Mouse (Mus musculus) embryonic facial prominence, embryonic 15.5 days (tissue): ENCODE results near the gene Olfr514. TPM values are rescaled to one million over a fixed set of nuclear protein-coding genes. Genes with fewer than 3 reads are reported as not detected.
"Not testable (repeated sequence)": the region's sequence is repeated elsewhere in the genome, so short reads cannot be mapped to it uniquely, and the experiment has no call there.

Source experiments
- ATAC-seq: fragments of 200-750 bp; cut with Nextera tagmentation; 2 replicates; pipeline ENCODE4 v1.8.0; 2017; ENCODE audit warnings: low read depth, moderate TSS enrichment; ENCODE audit not compliant: insufficient number of reproducible peaks, low FRiP score, low TSS enrichment
- H3K27ac ChIP-seq: fragments of 300-500 bp; sonication (generic); replicated peaks from 2 replicates; pipeline ENCODE4 v1.5.1; 2015; ENCODE audit warnings: mild to moderate bottlenecking, inconsistent platforms
- H3K27me3 ChIP-seq: fragments of 300-500 bp; sonication (generic); 2 replicates; pipeline ENCODE4 v1.6.1; 2015; ENCODE audit warnings: inconsistent platforms
- H3K36me3 ChIP-seq: fragments of 300-500 bp; sonication (generic); 2 replicates; pipeline ENCODE4 v1.6.1; 2015; ENCODE audit warnings: mild to moderate bottlenecking, inconsistent platforms
- H3K4me1 ChIP-seq: fragments of 300-500 bp; sonication (generic); 2 replicates; pipeline ENCODE4 v1.6.1; 2015; ENCODE audit warnings: inconsistent platforms
- H3K4me2 ChIP-seq: fragments of 300-500 bp; sonication (generic); replicated peaks from 2 replicates; pipeline ENCODE4 v1.6.1; 2015; ENCODE audit warnings: mild to moderate bottlenecking, inconsistent platforms
- H3K4me3 ChIP-seq: fragments of 300-500 bp; sonication (generic); replicated peaks from 2 replicates; pipeline ENCODE4 v1.5.1; 2015; ENCODE audit warnings: mild to moderate bottlenecking, inconsistent platforms
- H3K9ac ChIP-seq: fragments of 300-500 bp; sonication (generic); 2 replicates; pipeline ENCODE4 v1.6.1; 2015; ENCODE audit warnings: inconsistent platforms
- H3K9me3 ChIP-seq: fragments of 300-500 bp; sonication (generic); replicated peaks from 2 replicates; pipeline ENCODE4 v1.6.1; 2016; ENCODE audit warnings: inconsistent platforms
- WGBS: fragments of 180-500 bp; shearing (Covaris S2); methylation state at CpG from one replicate; pipeline ENCODE4 v1.1.7; 2015; 5-methylcytosine and 5-hydroxymethylcytosine counted together
- polyA plus RNA-seq: library from polyadenylated mRNA; unstranded; fragments of >200 nt; fragmentation: Nextera tagmentation; extraction: Ambion mirVana; gene quantifications from 2 replicates; pipeline ENCODE4 v1.2.1, GENCODE M21; 2015

Gene Olfr514
- not detected in 2 replicates for polyA plus RNA-seq

DNA sequence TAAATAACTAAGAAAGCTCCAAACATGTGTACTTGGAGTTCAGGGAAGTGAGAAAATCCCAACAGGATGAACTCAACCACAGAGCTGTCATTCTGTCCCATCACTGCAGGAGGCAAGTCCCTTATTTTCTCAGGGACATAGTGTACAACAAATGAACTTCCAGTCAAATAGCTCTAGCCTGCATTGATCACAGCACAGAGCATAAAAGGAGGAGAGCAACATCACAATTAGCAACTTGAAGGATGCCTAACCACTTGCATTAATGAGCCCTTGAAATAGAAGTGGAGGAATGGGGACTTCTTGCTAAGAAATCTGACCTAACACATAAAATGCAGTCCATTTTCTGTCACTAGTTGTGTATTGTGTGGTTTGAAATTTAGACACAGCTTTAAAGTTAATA, at the start of gene Olfr514:
TSS of gene Olfr514 (minus strand) at position 101 of the 400 bp plus-strand sequence.
- no peaks in the 10 kb centered on the region for H3K9me3 ChIP-seq
- no peaks in the 10 kb centered on the region for H3K4me1 ChIP-seq
- no peak within 1 kb of the TSS for H3K27ac ChIP-seq
- no peak for ATAC-seq
- H3K27me3 ChIP-seq: no peaks in the 10 kb centered on the region
- H3K9ac ChIP-seq: no peak within 1 kb of the TSS
- no peak within 1 kb of the TSS for H3K4me2 ChIP-seq
- no peak within 1 kb of the TSS for H3K4me3 ChIP-seq
- no peaks in the 10 kb centered on the region for H3K36me3 ChIP-seq

DNA sequence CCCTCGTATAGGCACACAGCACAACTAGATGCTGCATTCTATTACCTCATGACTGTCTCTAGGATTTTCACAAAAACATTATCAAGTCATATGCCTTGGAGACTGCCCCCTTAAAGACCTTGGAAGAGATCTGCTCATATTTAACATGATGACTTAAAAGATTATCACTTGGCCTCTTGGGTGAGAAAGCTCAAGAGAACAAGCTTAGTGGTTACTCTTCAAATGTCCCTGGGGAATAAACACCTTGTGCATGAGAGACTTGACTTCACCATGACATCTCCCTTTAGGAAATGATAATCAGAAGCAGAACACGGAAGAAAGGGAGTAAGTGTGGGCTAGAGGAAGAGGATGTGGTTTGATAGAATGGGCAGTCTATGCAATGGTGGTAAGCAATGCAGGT, 46.5 kb upstream of the Olfr514 start, which contains the start of gene Olfr517:
TSS of gene Olfr517 (minus strand) at position 101 of the 400 bp plus-strand sequence.
- no peaks in the 10 kb centered on the region for H3K36me3 ChIP-seq
- no peak within 1 kb of the TSS for H3K27ac ChIP-seq
- 53% methylated on average over 2 of the region's 2 CpGs for WGBS
- H3K9me3 ChIP-seq: no peaks in the 10 kb centered on the region
- H3K27me3 ChIP-seq: no peaks in the 10 kb centered on the region
- no peak within 1 kb of the TSS for H3K4me3 ChIP-seq
- no peaks in the 10 kb centered on the region for H3K4me1 ChIP-seq
- no peak within 1 kb of the TSS for H3K4me2 ChIP-seq
- H3K9ac ChIP-seq: no peak within 1 kb of the TSS
- ATAC-seq: no peak

DNA sequence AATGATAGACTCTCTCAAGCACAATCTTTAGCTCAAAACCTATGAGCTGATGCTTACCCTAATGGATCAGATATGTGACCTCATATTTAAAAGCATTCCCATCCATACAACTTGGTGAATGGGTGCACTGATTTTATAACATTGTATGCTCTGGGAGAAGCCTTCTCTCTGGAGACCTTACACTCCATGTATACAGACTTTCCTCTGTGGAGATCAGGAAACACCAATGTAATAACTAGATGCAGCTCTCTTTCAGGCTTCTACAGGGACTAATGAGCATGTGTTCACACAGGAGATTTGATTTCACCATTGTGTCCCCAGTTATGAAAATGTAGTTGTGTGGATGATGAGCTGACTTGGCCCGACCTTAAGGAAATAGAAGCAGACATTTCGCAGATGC, 24.6 kb upstream of the Olfr514 start, which contains the start of gene Olfr516:
TSS of gene Olfr516 (minus strand) at position 101 of the 400 bp plus-strand sequence.
- Histone ChIP-seq H3K9ac (no peak within 1 kb of the TSS), H3K9me3 (no peaks in the 10 kb centered on the region), H3K4me1 (no peaks in the 10 kb centered on the region), H3K27me3 (no peaks in the 10 kb centered on the region), H3K36me3 (no peaks in the 10 kb centered on the region), H3K4me3 (no peak within 1 kb of the TSS), H3K4me2 (no peak within 1 kb of the TSS), H3K27ac (no peak within 1 kb of the TSS)
- no peak for ATAC-seq
- 87% methylated on average over 2 of the region's 2 CpGs for WGBS

DNA sequence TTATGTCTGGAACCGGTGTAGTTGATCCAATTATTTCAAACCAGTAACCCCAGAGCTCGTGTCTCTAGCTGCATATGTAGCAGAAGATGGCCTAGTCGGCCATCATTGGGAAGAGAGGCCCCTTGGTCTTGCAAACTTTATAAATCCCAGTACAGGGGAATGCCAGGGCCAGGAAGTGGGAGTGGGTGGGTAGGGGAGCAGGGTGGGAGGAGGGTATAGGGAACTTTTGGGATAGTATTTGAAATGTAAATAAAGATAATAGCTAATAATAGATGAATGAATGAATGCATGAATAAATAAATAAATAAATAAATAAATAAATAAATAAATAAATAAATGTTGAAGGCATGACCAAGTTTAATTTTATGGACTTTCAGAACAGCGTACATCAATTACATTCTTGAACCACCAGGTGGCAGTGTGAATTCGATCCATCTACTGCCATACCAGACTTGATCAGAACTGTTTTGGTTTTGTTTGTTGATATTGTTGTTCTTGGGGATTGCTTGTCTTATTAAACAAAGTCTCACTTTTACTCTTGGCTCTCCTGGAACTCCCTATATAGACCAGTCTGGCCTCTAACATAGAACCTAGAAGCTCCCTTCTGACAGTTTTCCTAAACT, 11.1 kb downstream of the Olfr514 start:
- 44% methylated on average over 5 of the region's 5 CpGs for WGBS

DNA sequence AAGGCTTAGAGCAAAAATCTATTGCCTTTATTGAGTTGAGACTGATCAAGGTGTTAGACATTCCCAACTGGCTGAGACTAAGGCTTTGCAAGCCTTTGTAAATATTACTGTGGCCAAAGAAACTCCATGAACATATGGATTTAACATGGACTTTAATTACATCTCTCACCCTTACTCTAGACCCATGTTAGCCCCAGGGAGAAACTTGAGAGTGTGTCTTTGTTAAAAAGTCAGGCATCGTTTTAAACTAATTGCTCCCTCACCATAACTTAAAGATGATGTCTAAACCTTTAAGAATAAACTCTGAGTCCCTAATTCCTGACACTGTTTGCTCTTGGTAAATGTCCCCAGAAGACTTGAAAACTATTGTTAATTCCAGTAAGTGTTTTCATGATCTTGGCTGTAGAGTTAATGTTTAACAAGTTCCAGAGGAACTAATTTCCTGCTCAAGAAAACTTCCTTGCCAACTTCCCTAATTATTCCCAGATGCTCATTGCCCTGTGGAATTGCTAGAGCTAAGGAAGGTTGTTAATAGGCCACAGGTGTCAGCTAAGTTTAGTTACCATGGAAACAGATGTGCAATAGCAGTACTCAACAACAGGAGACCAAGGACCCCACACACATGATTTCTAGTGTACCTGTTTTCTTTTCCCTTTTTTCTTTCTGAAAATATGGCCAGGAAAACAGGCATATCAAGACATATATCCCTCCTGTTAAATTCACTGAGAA, 28.4 kb downstream of the Olfr514 start:
- H3K36me3 ChIP-seq: no peaks in the 10 kb centered on the region
- no peaks in the 10 kb centered on the region for H3K9me3 ChIP-seq
- H3K27ac ChIP-seq: no peak overlapping the region
- no peaks in the 10 kb centered on the region for H3K27me3 ChIP-seq
- H3K4me2 ChIP-seq: no peak overlapping the region
- H3K9ac ChIP-seq: no peak overlapping the region
- no peak overlapping the region for H3K4me3 ChIP-seq
- WGBS: 10% methylated on average over 1 of the region's 1 CpGs
- no peaks in the 10 kb centered on the region for H3K4me1 ChIP-seq
- ATAC-seq: peak; percentile 75

More for the DNA sequence above, 11.1 kb downstream of the Olfr514 start:
- not testable (repeated sequence) for H3K4me1 ChIP-seq, H3K27ac ChIP-seq, H3K9ac ChIP-seq, H3K4me3 ChIP-seq, H3K36me3 ChIP-seq, ATAC-seq, H3K9me3 ChIP-seq, H3K27me3 ChIP-seq, H3K4me2 ChIP-seq

Other genes with a start within 250 kb of the Olfr514 start
- 0.08 and 0.19 TPM in 2 replicates for gene Olfr506, start 215.2 kb downstream of the Olfr514 start, polyA plus RNA-seq
- gene Olfr507, start 204.2 kb downstream of the Olfr514 start, polyA plus RNA-seq: not detected in 2 replicates
- 0.30 TPM in 1 of 2 replicates, not detected in the other for gene Olfr508, start 196.0 kb downstream of the Olfr514 start, polyA plus RNA-seq
- 0.25 and 0.47 TPM in 2 replicates for gene Olfr509, start 174.1 kb downstream of the Olfr514 start, polyA plus RNA-seq
- 0.17 TPM in 1 of 2 replicates, not detected in the other for gene Olfr510, start 159.6 kb downstream of the Olfr514 start, polyA plus RNA-seq
- gene Olfr512, start 112.7 kb downstream of the Olfr514 start, polyA plus RNA-seq: 0.47 TPM in 1 of 2 replicates, not detected in the other
- gene Olfr513, start 75.0 kb downstream of the Olfr514 start, polyA plus RNA-seq: 0.17 TPM in 1 of 2 replicates, not detected in the other
- 0.14 and 0.23 TPM in 2 replicates for gene Olfr516, start 24.5 kb upstream of the Olfr514 start, polyA plus RNA-seq
- not detected in 2 replicates for gene Olfr517, start 46.4 kb upstream of the Olfr514 start, polyA plus RNA-seq
- 0.05 and 0.12 TPM in 2 replicates for gene Olfr518, start 59.0 kb upstream of the Olfr514 start, polyA plus RNA-seq
- not detected in 2 replicates for gene Olfr519, start 68.4 kb upstream of the Olfr514 start, polyA plus RNA-seq
- 1.9 and 2.3 TPM in 2 replicates for gene Nlrp10, start 104.2 kb upstream of the Olfr514 start, polyA plus RNA-seq
- 97.9 and 102 TPM in 2 replicates for gene Eif3f, start 108.4 kb upstream of the Olfr514 start, polyA plus RNA-seq
- gene Tub, start 124.3 kb upstream of the Olfr514 start, polyA plus RNA-seq: 4.1 and 4.2 TPM in 2 replicates